Mouse (Mus musculus) CD4-positive, CD25-positive, alpha-beta regulatory T cell, adult 4 months (primary cell): ENCODE results near the gene Ttll5. TPM values are rescaled to one million over a fixed set of nuclear protein-coding genes. Genes with fewer than 3 reads are reported as not detected.

Experiments used
- ATAC-seq: one replicate; pipeline ENCODE4 v1.8.0; 2017
- polyA plus RNA-seq, 2 experiments: library from polyadenylated mRNA; unstranded; fragments of 100-300 nt; shearing (Covaris generic); gene quantifications; one replicate each; pipeline ENCODE4 v1.2.1; 2017

Ttll5 gene
- polyA plus RNA-seq, 2 experiments from 2014 or later: 8.3 to 11.0 TPM

- ATAC-seq: no peak
These were observed 106.3 kb downstream of the Ttll5 start for GRCm38 (mm10) chr12:85930713-85931112.

GRCm38 (mm10) chr12:85933241-85933640 is 108.8 kb downstream of the Ttll5 start:
- no peak for ATAC-seq

GRCm38 (mm10) chr12:85937384-85937783 is 112.9 kb downstream of the Ttll5 start:
- ATAC-seq: no peak

GRCm38 (mm10) chr12:85943456-85943855 is 119.0 kb downstream of the Ttll5 start:
- ATAC-seq: no peak

GRCm38 (mm10) chr12:85944419-85944818 is 120.0 kb downstream of the Ttll5 start:
- no peak for ATAC-seq

GRCm38 (mm10) chr12:85947161-85947560 is 122.7 kb downstream of the Ttll5 start:
- ATAC-seq: no peak

- ATAC-seq: no peak
These were observed 125.2 kb downstream of the Ttll5 start for GRCm38 (mm10) chr12:85949667-85950066.

GRCm38 (mm10) chr12:85950371-85950770 is 125.9 kb downstream of the Ttll5 start:
- ATAC-seq: no peak

GRCm38 (mm10) chr12:85951036-85951435 is 126.6 kb downstream of the Ttll5 start:
- no peak for ATAC-seq

GRCm38 (mm10) chr12:85951822-85952221 is 127.4 kb downstream of the Ttll5 start:
- ATAC-seq: no peak

GRCm38 (mm10) chr12:85952349-85952748 is 127.9 kb downstream of the Ttll5 start:
- no peak for ATAC-seq

- no peak for ATAC-seq
These were observed 129.7 kb downstream of the Ttll5 start for GRCm38 (mm10) chr12:85954167-85954566.

GRCm38 (mm10) chr12:85955062-85955461 is 130.6 kb downstream of the Ttll5 start:
- ATAC-seq: no peak

GRCm38 (mm10) chr12:85955690-85956089 is 131.2 kb downstream of the Ttll5 start:
- no peak for ATAC-seq

GRCm38 (mm10) chr12:85956251-85956650 is 131.8 kb downstream of the Ttll5 start:
- no peak for ATAC-seq

GRCm38 (mm10) chr12:85958460-85958859 is 134.0 kb downstream of the Ttll5 start:
- no peak for ATAC-seq

GRCm38 (mm10) chr12:85959822-85960501 is 135.5 kb downstream of the Ttll5 start:
- no peak for ATAC-seq

- ATAC-seq: no peak
These were observed 136.2 kb downstream of the Ttll5 start for GRCm38 (mm10) chr12:85960699-85961098.

GRCm38 (mm10) chr12:85963160-85963559 is 138.7 kb downstream of the Ttll5 start:
- ATAC-seq: no peak

GRCm38 (mm10) chr12:85963699-85964098 is 139.2 kb downstream of the Ttll5 start:
- peak; percentile 43 for ATAC-seq

- no peak for ATAC-seq
These were observed 140.0 kb downstream of the Ttll5 start for GRCm38 (mm10) chr12:85964436-85964835.

- no peak for ATAC-seq
These were observed 143.4 kb downstream of the Ttll5 start for GRCm38 (mm10) chr12:85967812-85968211.

GRCm38 (mm10) chr12:85968409-85968808 is 143.9 kb downstream of the Ttll5 start:
- ATAC-seq: no peak

- peak; percentile 82 for ATAC-seq
These were observed 145.1 kb downstream of the Ttll5 start for GRCm38 (mm10) chr12:85969571-85969970.

- ATAC-seq: no peak
These were observed 145.7 kb downstream of the Ttll5 start for GRCm38 (mm10) chr12:85970191-85970590.
